Comparison of ENCODE assay signal across 8 mouse cellular contexts in the genomic region with DNA sequence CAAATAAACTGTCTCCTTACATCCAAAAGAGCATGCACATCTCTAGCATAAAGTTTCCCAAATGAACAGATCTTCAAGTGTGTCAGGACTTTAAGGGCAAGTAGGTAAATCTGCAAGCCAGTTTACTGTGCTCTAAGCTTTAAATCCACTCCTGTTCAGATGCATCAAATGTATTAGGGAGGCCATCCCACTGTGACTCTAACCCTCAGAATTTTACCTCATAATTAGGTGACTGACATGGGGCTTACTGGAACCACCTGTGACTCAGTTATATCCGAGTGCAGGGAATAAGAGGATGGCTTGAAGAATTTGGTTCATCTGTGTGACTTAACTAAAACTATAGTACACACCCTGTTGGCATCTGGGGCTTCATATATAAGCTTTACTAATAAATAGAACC. TPM values are rescaled to one million over a fixed set of nuclear protein-coding genes. Genes with fewer than 3 reads are reported as not detected.
A peak's percentile ranks its signal among the peaks of the same experiment; 100 is the strongest.
DNase-seq lines count a peak whose midpoint lies in the region; ATAC-seq lines count a peak whose summit lies in the region.

No protein-coding gene starts in this region.

- peaks cover 43% of the 10 kb centered on the region for H3K36me3 ChIP-seq in kidney, embryonic 15.5 days
- peaks cover 43% of the 10 kb centered on the region for H3K36me3 ChIP-seq in hindbrain, embryonic 14.5 days (replicated peaks; ENCODE audit: control insufficient read depth, insufficient read depth)
- H3K36me3 ChIP-seq in midbrain, embryonic 15.5 days (replicated peaks), result peaks cover 16% of the 10 kb centered on the region; the same call in 1 of the 2 replicates

- DNase-seq in kidney, adult 8-10 months, result no peak
- DNase-seq in hindbrain, embryonic 14.5 days (ENCODE audit: low spot score), result no peak
- no peak for DNase-seq in adrenal gland, postnatal 36 days
- DNase-seq in urinary bladder, postnatal 14 days (ENCODE audit: low spot score), result no peak

- peak overlapping the region; percentile 66 for H3K4me2 ChIP-seq in kidney, embryonic 15.5 days
- H3K4me2 ChIP-seq in hindbrain, embryonic 14.5 days (replicated peaks), result peak overlapping the region; percentile 63
- H3K4me2 ChIP-seq in midbrain, embryonic 15.5 days, result peak overlapping the region; percentile 70

- peak overlapping the region; percentile 69 for H3K9ac ChIP-seq in kidney, embryonic 15.5 days
- H3K9ac ChIP-seq in hindbrain, embryonic 14.5 days, result peak overlapping the region; percentile 73
- peak overlapping the region; percentile 82; the same call in 1 of the 2 replicates for H3K9ac ChIP-seq in midbrain, embryonic 15.5 days

- no peaks in the 10 kb centered on the region for H3K9me3 ChIP-seq in kidney, embryonic 15.5 days (replicated peaks)
- H3K9me3 ChIP-seq in hindbrain, embryonic 14.5 days (ENCODE audit: control insufficient read depth, low read length), result no peaks in the 10 kb centered on the region
- no peaks in the 10 kb centered on the region for H3K9me3 ChIP-seq in midbrain, embryonic 15.5 days

- H3K27me3 ChIP-seq in kidney, embryonic 15.5 days, result no peaks in the 10 kb centered on the region
- H3K27me3 ChIP-seq in hindbrain, embryonic 14.5 days (ENCODE audit: control insufficient read depth, insufficient read depth, low read length), result no peaks in the 10 kb centered on the region
- no peaks in the 10 kb centered on the region for H3K27me3 ChIP-seq in midbrain, embryonic 15.5 days (replicated peaks)

- H3K27ac ChIP-seq in kidney, embryonic 15.5 days, result peak overlapping the region; percentile 99
- no peak overlapping the region for H3K27ac ChIP-seq in brown adipose tissue, adult 24 weeks (replicated peaks; ENCODE audit: low read depth, low read length)
- no peak overlapping the region for H3K27ac ChIP-seq in hindbrain, embryonic 14.5 days
- 0 out of 2 replicates have a peak overlapping the region, but pooled peaks have one; percentile 97 for H3K27ac ChIP-seq in midbrain, embryonic 15.5 days

- H3K4me1 ChIP-seq in kidney, embryonic 15.5 days, result peaks cover 18% of the 10 kb centered on the region; the same call in 1 of the 2 replicates
- peaks cover 2% of the 10 kb centered on the region; the same call in 1 of the 2 replicates for H3K4me1 ChIP-seq in brown adipose tissue, adult 24 weeks (ENCODE audit: control insufficient read depth, insufficient read depth, insufficient read length, low read length)
- H3K4me1 ChIP-seq in hindbrain, embryonic 14.5 days (replicated peaks; ENCODE audit: control insufficient read depth, insufficient read depth, low read length), result peaks cover 6% of the 10 kb centered on the region
- peaks cover 17% of the 10 kb centered on the region for H3K4me1 ChIP-seq in midbrain, embryonic 15.5 days

- ATAC-seq in kidney, embryonic 15.5 days (replicated peaks; ENCODE audit: low FRiP score), result no peak
- no peak for ATAC-seq in hindbrain, embryonic 14.5 days (ENCODE audit: low FRiP score)
- ATAC-seq in midbrain, embryonic 15.5 days (replicated peaks), result no peak
- ATAC-seq in activated CD4-positive, CD25-positive, alpha-beta regulatory T cell, adult 4 months, result no peak

- peak overlapping the region; percentile 62 for H3K4me3 ChIP-seq in kidney, embryonic 15.5 days (replicated peaks)
- H3K4me3 ChIP-seq in brown adipose tissue, adult 24 weeks (ENCODE audit: insufficient read depth, low read depth, low read length), result peak overlapping the region; percentile 74
- peak overlapping the region; percentile 76 for H3K4me3 ChIP-seq in hindbrain, embryonic 14.5 days (replicated peaks; ENCODE audit: low read length)
- peak overlapping the region; percentile 66 for H3K4me3 ChIP-seq in midbrain, embryonic 15.5 days

- 21% methylated on average over 1 of the region's 1 CpGs for WGBS in kidney, embryonic 15.5 days
- WGBS in hindbrain, embryonic 14.5 days, result 39% methylated on average over 1 of the region's 1 CpGs
- 34% methylated on average over 1 of the region's 1 CpGs for WGBS in midbrain, embryonic 15.5 days

RNA-seq across cellular contexts. Expression of a gene that starts 0.5 kb away (rescaled TPM):
- 112 and 114 TPM in 2 replicates for polyA plus RNA-seq in kidney, embryonic 15.5 days (2015; fragmentation: Nextera tagmentation; extraction: Ambion mirVana)
- polyA plus RNA-seq in brown adipose tissue, adult 24 weeks (2012; ENCODE audit: insufficient read depth, insufficient read length, missing spikeins), result 61.1 and 70.9 TPM in 2 replicates
- 71.0 and 74.7 TPM in 2 replicates for polyA plus RNA-seq in hindbrain, embryonic 14.5 days (2014; fragmentation: Nextera tagmentation; extraction: Ambion mirVana)
- polyA plus RNA-seq in midbrain, embryonic 15.5 days (2015; fragmentation: Nextera tagmentation; extraction: Ambion mirVana), result 59.9 and 61.8 TPM in 2 replicates
- 100 to 1,000 TPM; 124 to 146 TPM for total RNA-seq in adrenal gland, postnatal 36 days (2021)
- 10 to 100 TPM; 42.7 to 47.7 TPM for polyA plus RNA-seq in activated CD4-positive, CD25-positive, alpha-beta regulatory T cell, adult 4 months (2017; shearing (Covaris generic))

RNA-seq across cellular contexts. Expression of a gene that starts 1.6 kb away (rescaled TPM):
- polyA plus RNA-seq in kidney, embryonic 15.5 days (2015; fragmentation: Nextera tagmentation; extraction: Ambion mirVana), result 41.4 and 45.8 TPM in 2 replicates
- polyA plus RNA-seq in brown adipose tissue, adult 24 weeks (2012; ENCODE audit: insufficient read depth, insufficient read length, missing spikeins), result 52.9 and 65.1 TPM in 2 replicates
- 18.3 and 19.4 TPM in 2 replicates for polyA plus RNA-seq in hindbrain, embryonic 14.5 days (2014; fragmentation: Nextera tagmentation; extraction: Ambion mirVana)
- polyA plus RNA-seq in midbrain, embryonic 15.5 days (2015; fragmentation: Nextera tagmentation; extraction: Ambion mirVana), result 18.8 and 19.9 TPM in 2 replicates
- total RNA-seq in adrenal gland, postnatal 36 days (2021), result 100 to 1,000 TPM in 1 of 2 experiments, 10 to 100 TPM in 1; 98.4 to 125 TPM
- polyA plus RNA-seq in activated CD4-positive, CD25-positive, alpha-beta regulatory T cell, adult 4 months (2017; shearing (Covaris generic)), result 100 to 1,000 TPM; 102 to 103 TPM

Comparison
In these comparisons a context has a peak if more than half of its experiments do, and no peak if none do; other contexts are left out.
1. H3K27ac ChIP-seq: peak in kidney, embryonic 15.5 days (single experiment) and midbrain, embryonic 15.5 days (single experiment); none in brown adipose tissue, adult 24 weeks (single experiment) and hindbrain, embryonic 14.5 days (single experiment).
2. Peak in every context shown above with its lines, with median percentiles within 50 percentile points of each other: H3K4me2 ChIP-seq, H3K4me3 ChIP-seq and H3K9ac ChIP-seq.